Mouse (Mus musculus): ENCODE data around the gene Atm. TPM values are rescaled to one million over a fixed set of nuclear protein-coding genes. Genes with fewer than 3 reads are reported as not detected.

The Atm gene
- polyA plus RNA-seq, 1 experiment from 2014 or later, result 7.8 TPM

DNA sequence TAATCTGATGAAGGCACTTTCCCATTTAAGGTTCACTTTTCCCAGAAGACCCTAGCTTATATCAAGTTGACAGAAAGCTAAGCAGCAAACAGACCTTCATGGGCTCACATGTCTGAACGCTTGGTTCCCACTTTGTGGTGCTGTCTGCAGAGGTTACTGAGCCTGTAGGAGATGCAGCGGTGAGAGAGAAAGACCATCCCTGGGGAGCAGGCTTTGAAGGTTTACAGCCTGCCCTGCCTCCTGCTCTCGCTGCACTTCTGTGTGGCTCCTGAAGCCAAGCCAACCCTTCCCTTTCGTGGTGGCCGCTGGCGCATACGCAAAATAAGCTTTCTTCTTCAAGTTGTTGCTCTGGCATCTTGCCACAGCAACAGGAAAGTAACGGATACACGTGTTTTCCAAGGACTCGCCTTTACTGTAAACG, 134.2 kb downstream of the Atm start, which contains the start of gene 4930550C14Rik:
4930550C14Rik (plus strand) TSS at position 35 of the 421 bp plus-strand sequence.
- 2% methylated on average over 11 of the region's 11 CpGs for WGBS
- peak; percentile 71 for DNase-seq (ENCODE audit: low spot score)
- peaks cover 13% of the 10 kb centered on the region; the same call in 1 of the 2 replicates for H3K4me1 ChIP-seq (replicated peaks; ENCODE audit: insufficient read depth, low read length)
- peak within 1 kb of the TSS; percentile 40 for H3K4me2 ChIP-seq (ENCODE audit: low read length)
- no peak for TF ChIP-seq CTCF (IDR thresholded peaks at IDR 0.05; ENCODE audit: low read depth)
- H3K27ac ChIP-seq, result peak within 1 kb of the TSS; percentile 82
- H3K36me3 ChIP-seq (ENCODE audit: insufficient read depth, low read length), result no peaks in the 10 kb centered on the region
- H3K27me3 ChIP-seq (ENCODE audit: insufficient read depth, low read length), result no peaks in the 10 kb centered on the region
- no peaks in the 10 kb centered on the region for H3K9me3 ChIP-seq (replicated peaks; ENCODE audit: low read length)
- no peak within 1 kb of the TSS for H3K4me3 ChIP-seq (replicated peaks; ENCODE audit: low read depth, low read length)
- peak within 1 kb of the TSS; percentile 25; the same call in 1 of the 2 replicates for H3K9ac ChIP-seq (ENCODE audit: low read depth, low read length)
- ATAC-seq (replicated peaks; ENCODE audit: low FRiP score, low read depth), result no peak

DNA sequence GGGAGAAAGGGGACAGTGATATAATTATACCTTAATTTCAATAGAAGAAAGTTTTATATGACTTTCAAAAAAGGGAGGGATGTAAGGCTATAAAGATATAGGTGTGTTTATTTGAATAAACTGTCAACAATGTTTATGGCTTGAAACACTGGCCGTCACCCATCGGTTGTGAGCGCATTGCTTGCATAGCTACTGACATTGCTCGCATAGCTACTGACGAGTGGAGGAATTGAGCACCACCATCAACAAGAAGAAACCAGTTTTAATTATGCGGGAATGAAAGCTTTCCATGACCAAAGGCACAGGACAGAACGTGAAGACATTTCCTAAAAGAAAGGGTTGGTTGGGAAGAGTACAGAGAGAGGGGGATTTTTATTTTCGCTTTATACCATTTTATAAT, 135.4 kb downstream of the Atm start:
- Histone ChIP-seq H3K27me3 (ENCODE audit: insufficient read depth, low read length) (no peaks in the 10 kb centered on the region), H3K36me3 (ENCODE audit: insufficient read depth, low read length) (0 out of 2 replicates have a peak, but pooled peaks cover 4% of the 10 kb centered on the region), H3K9ac (ENCODE audit: low read depth, low read length) (no peak overlapping the region), H3K4me3 (replicated peaks; ENCODE audit: low read depth, low read length) (no peak overlapping the region), H3K4me1 (replicated peaks; ENCODE audit: insufficient read depth, low read length) (peaks cover 13% of the 10 kb centered on the region; the same call in 1 of the 2 replicates), H3K9me3 (replicated peaks; ENCODE audit: low read length) (no peaks in the 10 kb centered on the region), H3K27ac (no peak overlapping the region), H3K4me2 (ENCODE audit: low read length) (no peak overlapping the region)
- TF ChIP-seq CTCF (IDR thresholded peaks at IDR 0.05; ENCODE audit: low read depth), result no peak
- no peak for ATAC-seq (replicated peaks; ENCODE audit: low FRiP score, low read depth)
- WGBS, result 69% methylated on average over 8 of the region's 8 CpGs
- DNase-seq (ENCODE audit: low spot score), result no peak

DNA sequence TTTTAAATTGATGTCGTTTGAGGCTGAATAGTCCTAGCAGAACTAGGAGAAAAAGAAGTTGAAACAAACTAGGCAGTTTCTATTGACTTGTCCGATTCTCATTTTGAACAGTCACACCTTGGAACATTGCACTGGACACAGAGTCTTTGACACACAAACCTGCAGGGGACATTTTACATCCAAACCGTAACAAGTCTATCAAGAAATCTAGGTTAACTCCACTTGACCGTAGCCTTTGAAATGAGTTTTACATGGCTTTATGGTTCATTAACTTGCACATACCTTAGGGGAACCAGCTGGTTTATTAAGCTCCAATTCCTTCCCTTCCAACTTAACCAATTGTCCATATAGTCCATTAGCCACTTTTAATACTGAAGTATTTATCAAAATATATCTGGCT, 135.8 kb downstream of the Atm start:
- Histone ChIP-seq H3K4me3 (replicated peaks; ENCODE audit: low read depth, low read length) (no peak overlapping the region), H3K27ac (no peak overlapping the region), H3K36me3 (ENCODE audit: insufficient read depth, low read length) (0 out of 2 replicates have a peak, but pooled peaks cover 8% of the 10 kb centered on the region), H3K9ac (ENCODE audit: low read depth, low read length) (no peak overlapping the region), H3K4me1 (replicated peaks; ENCODE audit: insufficient read depth, low read length) (peaks cover 13% of the 10 kb centered on the region; the same call in 1 of the 2 replicates), H3K9me3 (replicated peaks; ENCODE audit: low read length) (no peaks in the 10 kb centered on the region), H3K27me3 (ENCODE audit: insufficient read depth, low read length) (no peaks in the 10 kb centered on the region), H3K4me2 (ENCODE audit: low read length) (no peak overlapping the region)
- ATAC-seq (replicated peaks; ENCODE audit: low FRiP score, low read depth), result no peak
- 57% methylated on average over 4 of the region's 4 CpGs for WGBS
- TF ChIP-seq CTCF (IDR thresholded peaks at IDR 0.05; ENCODE audit: low read depth), result no peak
- peak; percentile 40 for DNase-seq (ENCODE audit: low spot score)

DNA sequence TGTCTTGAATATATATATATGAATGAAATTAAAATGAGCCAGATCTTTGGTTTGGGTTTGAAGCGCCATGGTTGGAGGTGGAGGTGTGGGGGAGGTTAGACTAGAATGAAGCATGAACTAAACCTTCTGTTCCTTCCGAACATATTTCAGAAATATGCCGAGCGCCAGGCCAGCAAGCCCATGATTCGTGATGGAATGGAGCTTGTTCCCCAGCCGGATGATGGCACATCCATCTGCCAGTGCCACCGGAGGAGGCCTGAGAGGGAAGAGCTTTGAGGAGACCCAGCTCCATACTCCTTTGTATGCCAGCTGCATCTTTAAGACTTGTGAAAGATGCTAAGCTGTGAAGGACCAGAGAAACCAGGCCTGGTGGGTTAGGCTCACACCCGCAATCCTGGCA, 137.0 kb downstream of the Atm start:
- H3K4me3 ChIP-seq (replicated peaks; ENCODE audit: low read depth, low read length), result no peak overlapping the region
- 0 out of 2 replicates have a peak, but pooled peaks cover 8% of the 10 kb centered on the region for H3K36me3 ChIP-seq (ENCODE audit: insufficient read depth, low read length)
- ATAC-seq (replicated peaks; ENCODE audit: low FRiP score, low read depth) (no peak), DNase-seq (ENCODE audit: low spot score) (no peak)
- no peak overlapping the region for H3K27ac ChIP-seq
- 92% methylated on average over 8 of the region's 8 CpGs for WGBS
- H3K4me1 ChIP-seq (replicated peaks; ENCODE audit: insufficient read depth, low read length), result peaks cover 13% of the 10 kb centered on the region; the same call in 1 of the 2 replicates
- no peak overlapping the region for H3K4me2 ChIP-seq (ENCODE audit: low read length)
- no peaks in the 10 kb centered on the region for H3K27me3 ChIP-seq (ENCODE audit: insufficient read depth, low read length)
- no peaks in the 10 kb centered on the region for H3K9me3 ChIP-seq (replicated peaks; ENCODE audit: low read length)
- no peak overlapping the region for H3K9ac ChIP-seq (ENCODE audit: low read depth, low read length)
- TF ChIP-seq CTCF (IDR thresholded peaks at IDR 0.05; ENCODE audit: low read depth), result no peak

DNA sequence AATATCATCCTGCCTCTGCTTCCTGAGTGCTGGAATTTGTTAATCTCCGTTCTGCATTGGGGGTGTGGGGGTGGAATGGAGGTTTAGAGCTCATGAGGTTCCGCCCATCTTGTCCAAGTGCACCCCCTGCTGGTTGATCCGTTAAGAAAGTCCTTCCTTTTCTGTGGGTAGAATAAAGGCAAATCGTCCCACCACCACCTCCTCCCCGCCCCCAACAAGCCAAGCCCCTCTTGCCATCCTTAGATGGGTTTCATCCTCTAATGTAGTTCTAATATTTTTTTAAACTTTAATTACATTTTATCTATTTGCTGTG, 138.2 kb downstream of the Atm start:
- H3K36me3 ChIP-seq (ENCODE audit: insufficient read depth, low read length), result 0 out of 2 replicates have a peak, but pooled peaks cover 8% of the 10 kb centered on the region
- H3K4me1 ChIP-seq (replicated peaks; ENCODE audit: insufficient read depth, low read length), result peaks cover 13% of the 10 kb centered on the region; the same call in 1 of the 2 replicates
- peak; percentile 69 for DNase-seq (ENCODE audit: low spot score)
- H3K4me2 ChIP-seq (ENCODE audit: low read length), result no peak overlapping the region
- no peaks in the 10 kb centered on the region for H3K9me3 ChIP-seq (replicated peaks; ENCODE audit: low read length)
- 23% methylated on average over 5 of the region's 5 CpGs for WGBS
- H3K9ac ChIP-seq (ENCODE audit: low read depth, low read length), result no peak overlapping the region
- TF ChIP-seq CTCF (IDR thresholded peaks at IDR 0.05; ENCODE audit: low read depth), result peak; percentile 79
- no peaks in the 10 kb centered on the region for H3K27me3 ChIP-seq (ENCODE audit: insufficient read depth, low read length)
- H3K4me3 ChIP-seq (replicated peaks; ENCODE audit: low read depth, low read length), result no peak overlapping the region
- ATAC-seq (replicated peaks; ENCODE audit: low FRiP score, low read depth), result no peak
- no peak overlapping the region for H3K27ac ChIP-seq

DNA sequence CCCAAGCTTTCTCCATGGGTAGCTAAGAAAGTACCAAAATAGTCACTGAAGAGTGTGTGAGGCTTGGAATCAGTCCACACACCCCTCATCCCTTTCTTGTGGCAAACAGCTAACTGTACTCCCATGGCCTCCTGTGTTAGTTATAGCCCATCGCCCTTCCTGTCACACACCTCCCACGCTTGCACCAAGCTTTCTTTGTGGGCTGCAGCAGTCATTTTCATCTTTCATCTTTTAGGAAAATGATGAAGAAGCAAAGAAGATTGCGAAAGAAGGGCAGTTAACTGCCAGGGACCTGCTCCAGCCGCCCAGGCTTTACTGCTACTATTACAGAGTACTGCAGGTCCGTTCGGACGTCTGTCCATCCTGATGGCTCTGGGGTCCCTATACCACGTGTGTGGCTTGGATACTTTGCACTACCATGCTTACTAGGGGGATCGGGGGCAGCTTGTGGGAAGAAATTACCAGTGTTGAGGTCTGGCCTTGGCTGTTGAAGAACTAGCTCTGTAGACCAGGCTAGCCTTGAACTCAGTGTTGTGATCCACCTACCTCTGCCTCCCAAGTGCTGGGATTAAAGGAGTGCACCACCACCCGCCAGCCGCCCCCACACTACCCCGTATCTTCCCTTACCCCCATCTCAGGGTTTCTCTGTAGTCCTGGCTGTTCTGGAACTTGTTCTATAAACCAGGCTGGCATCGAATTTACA, 138.7 kb downstream of the Atm start:
- Histone ChIP-seq H3K9ac (ENCODE audit: low read depth, low read length) (no peak overlapping the region), H3K9me3 (replicated peaks; ENCODE audit: low read length) (no peaks in the 10 kb centered on the region), H3K27ac (no peak overlapping the region), H3K4me3 (replicated peaks; ENCODE audit: low read depth, low read length) (no peak overlapping the region), H3K4me1 (replicated peaks; ENCODE audit: insufficient read depth, low read length) (peaks cover 9% of the 10 kb centered on the region; the same call in 1 of the 2 replicates), H3K36me3 (ENCODE audit: insufficient read depth, low read length) (0 out of 2 replicates have a peak, but pooled peaks cover 8% of the 10 kb centered on the region), H3K4me2 (ENCODE audit: low read length) (no peak overlapping the region), H3K27me3 (ENCODE audit: insufficient read depth, low read length) (no peaks in the 10 kb centered on the region)
- DNase-seq (ENCODE audit: low spot score) (no peak), ATAC-seq (replicated peaks; ENCODE audit: low FRiP score, low read depth) (no peak)
- WGBS, result 81% methylated on average over 13 of the region's 13 CpGs
- no peak for TF ChIP-seq CTCF (IDR thresholded peaks at IDR 0.05; ENCODE audit: low read depth)
